Mouse (Mus musculus) C2C12 (cell line): ENCODE measurements around the gene Mynn. TPM values are rescaled to one million over a fixed set of nuclear protein-coding genes. Genes with fewer than 3 reads are reported as not detected.

ENCODE experiments used
- H3K27me3 ChIP-seq: one replicate; pipeline ENCODE4 v1.6.1; 2011; ENCODE audit not compliant: control insufficient read depth, insufficient read depth, insufficient read length
- H3K36me3 ChIP-seq: one replicate; pipeline ENCODE4 v1.6.1; 2011; ENCODE audit not compliant: control insufficient read depth, insufficient read depth
- H3K4me3 ChIP-seq: one replicate; pipeline ENCODE4 v1.5.1; 2011; ENCODE audit warnings: mild to moderate bottlenecking, control low read depth; ENCODE audit not compliant: poor library complexity, insufficient read depth, severe bottlenecking
- H3K79me2 ChIP-seq: one replicate; pipeline ENCODE4 v1.6.1; 2011; ENCODE audit not compliant: control insufficient read depth, insufficient read depth
- H3K79me3 ChIP-seq: one replicate; pipeline ENCODE4 v1.6.1; 2011; ENCODE audit warnings: low read depth, control low read depth
- H3ac ChIP-seq: one replicate; pipeline ENCODE3; 2011; ENCODE audit warnings: low read depth; ENCODE audit not compliant: control insufficient read depth, insufficient read length
- CEBPB ChIP-seq: IDR thresholded peaks from one replicate; pipeline ENCODE4 v1.6.1; 2011; ENCODE audit warnings: low read depth, mild to moderate bottlenecking, control low read depth, moderate library complexity
- CTCF ChIP-seq: IDR thresholded peaks from one replicate; pipeline ENCODE4 v1.5.1; 2011; ENCODE audit not compliant: control insufficient read depth, insufficient read depth, insufficient read length
- FOSL1 ChIP-seq: IDR thresholded peaks from one replicate; pipeline ENCODE4 v1.8.0; 2011; ENCODE audit warnings: mild to moderate bottlenecking, low read length; ENCODE audit not compliant: poor library complexity, insufficient read depth, severe bottlenecking
- MAX ChIP-seq: IDR thresholded peaks from one replicate; pipeline ENCODE4 v1.6.1; 2011; ENCODE audit warnings: mild to moderate bottlenecking, control low read depth
- MYOD1 ChIP-seq: IDR thresholded peaks from one replicate; pipeline ENCODE4 v1.6.1; 2011; ENCODE audit warnings: low read depth; ENCODE audit not compliant: control insufficient read depth, insufficient read length
- MYOG ChIP-seq: IDR thresholded peaks from one replicate; pipeline ENCODE4 v1.6.1; 2011; ENCODE audit not compliant: control insufficient read depth, insufficient read length; ENCODE audit errors: extremely low read depth
- USF1 ChIP-seq: IDR thresholded peaks from one replicate; pipeline ENCODE4 v1.6.1; 2011; ENCODE audit warnings: low read depth, mild to moderate bottlenecking, control low read depth, moderate library complexity
- polyA plus RNA-seq: library from polyadenylated mRNA; unstranded; fragments of >200 nt; fragmentation: generic; extraction: Trizol; gene quantifications from one replicate; pipeline ENCODE4 v1.2.1, GENCODE M21; 2012; ENCODE audit warnings: missing spikeins

The Mynn gene
- polyA plus RNA-seq, 1 experiment = 3.5 TPM

GRCm38 (mm10) chr3:30599711-30600545 is 1.9 kb upstream of the Mynn start, which contains the start of gene Actrt3:
Gene Actrt3 (minus strand): TSS chr3:30599939.
- peaks cover 24% of the 10 kb centered on the region for H3K79me2 ChIP-seq
- no peak for TF ChIP-seq CEBPB
- no peak for TF ChIP-seq CTCF
- no peak for TF ChIP-seq FOSL1
- no peak for TF ChIP-seq MYOG
- TF ChIP-seq USF1 = no peak
- TF ChIP-seq MAX = no peak
- no peak for TF ChIP-seq MYOD1
- peaks cover 11% of the 10 kb centered on the region for H3K36me3 ChIP-seq
- peak within 1 kb of the TSS; percentile 61 for H3ac ChIP-seq
- H3K79me3 ChIP-seq = peaks cover 12% of the 10 kb centered on the region
- no peaks in the 10 kb centered on the region for H3K27me3 ChIP-seq
- peak within 1 kb of the TSS; percentile 44 for H3K4me3 ChIP-seq

DNA sequence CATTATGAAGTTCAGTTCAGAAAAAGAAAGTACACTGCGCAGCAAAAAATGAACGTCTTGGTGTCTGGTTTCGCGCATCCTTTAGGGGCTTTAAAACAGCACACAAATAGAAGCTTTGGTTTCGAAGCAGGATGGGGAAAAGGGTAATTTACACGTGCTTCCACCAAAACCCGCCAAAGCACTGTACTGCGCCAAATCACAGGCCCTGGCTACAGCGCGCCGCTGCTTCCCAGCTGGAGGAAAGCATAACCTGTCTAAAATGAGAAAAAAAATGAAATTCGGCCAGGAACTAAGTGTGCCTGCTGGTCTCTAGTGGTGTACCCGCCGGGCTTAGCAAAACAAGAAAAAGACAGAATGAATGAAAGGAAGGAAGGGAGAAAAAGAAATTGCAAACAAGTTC is 1.1 kb upstream of the Mynn start:
- H3K36me3 ChIP-seq = peaks cover 17% of the 10 kb centered on the region
- peaks cover 12% of the 10 kb centered on the region for H3K79me3 ChIP-seq
- H3K79me2 ChIP-seq = peaks cover 30% of the 10 kb centered on the region
- H3ac ChIP-seq = peak overlapping the region; percentile 61
- peak; percentile 63 for TF ChIP-seq MAX
- TF ChIP-seq FOSL1 = no peak
- peak overlapping the region; percentile 44 for H3K4me3 ChIP-seq
- H3K27me3 ChIP-seq = no peaks in the 10 kb centered on the region

DNA sequence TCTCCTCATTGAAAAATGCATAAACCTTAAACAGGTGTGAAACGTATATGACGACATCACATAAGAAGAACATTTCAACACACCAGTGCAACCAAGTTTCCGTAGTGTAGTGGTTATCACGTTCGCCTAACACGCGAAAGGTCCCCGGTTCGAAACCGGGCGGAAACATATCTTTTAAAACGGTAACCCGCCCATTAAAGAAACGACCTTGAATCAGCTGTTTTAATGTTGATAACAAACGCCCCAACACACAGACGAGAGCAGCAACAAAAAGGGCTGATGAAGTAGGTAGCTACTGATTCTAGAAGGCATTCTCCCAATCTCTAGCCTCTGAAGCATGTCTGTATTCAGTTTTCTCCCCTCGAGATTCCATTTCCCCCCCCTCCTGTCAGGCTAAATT is 690 bp upstream of the Mynn start:
- H3K79me3 ChIP-seq = peaks cover 12% of the 10 kb centered on the region
- TF ChIP-seq USF1 (no peak), MAX (no peak), MYOG (no peak), CEBPB (no peak), MYOD1 (no peak), FOSL1 (no peak), CTCF (no peak)

DNA sequence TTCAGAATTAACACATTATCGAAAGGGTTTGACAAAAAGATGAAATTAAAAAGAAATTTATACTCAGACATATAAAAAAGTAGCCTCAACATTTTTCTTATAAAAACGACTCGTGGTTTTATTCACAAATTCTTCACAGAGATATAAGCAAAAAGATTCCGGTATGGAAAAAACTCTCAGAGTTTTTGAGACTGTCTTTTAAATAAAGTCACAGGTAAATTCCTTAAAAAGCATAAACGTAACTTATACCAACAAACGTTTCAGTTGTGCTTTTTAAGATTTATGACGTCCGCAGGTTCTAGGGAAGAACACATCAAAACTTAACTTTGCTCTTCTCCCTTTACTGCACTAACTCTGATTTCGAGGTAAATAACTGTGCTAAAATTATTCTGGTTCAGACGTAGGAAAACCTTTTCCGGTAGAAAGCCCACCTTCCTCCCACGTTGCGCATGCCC is 228 bp upstream of the Mynn start:
- no peak for TF ChIP-seq FOSL1
- no peak for TF ChIP-seq MYOG
- no peak for TF ChIP-seq CTCF
- no peak for TF ChIP-seq MAX
- TF ChIP-seq CEBPB = no peak
- TF ChIP-seq MYOD1 = no peak
- TF ChIP-seq USF1 = no peak
- H3K79me2 ChIP-seq = peaks cover 30% of the 10 kb centered on the region
- peaks cover 26% of the 10 kb centered on the region for H3K36me3 ChIP-seq
- H3K79me3 ChIP-seq = peaks cover 12% of the 10 kb centered on the region
- no peak overlapping the region for H3ac ChIP-seq
- H3K27me3 ChIP-seq = no peaks in the 10 kb centered on the region
- peak overlapping the region; percentile 65 for H3K4me3 ChIP-seq

More for the DNA sequence above, 690 bp upstream of the Mynn start:
- H3K27me3 ChIP-seq = no peaks in the 10 kb centered on the region
- no peak overlapping the region for H3ac ChIP-seq
- H3K4me3 ChIP-seq = peak overlapping the region; percentile 65
- H3K36me3 ChIP-seq = peaks cover 21% of the 10 kb centered on the region
- H3K79me2 ChIP-seq = peaks cover 30% of the 10 kb centered on the region

DNA sequence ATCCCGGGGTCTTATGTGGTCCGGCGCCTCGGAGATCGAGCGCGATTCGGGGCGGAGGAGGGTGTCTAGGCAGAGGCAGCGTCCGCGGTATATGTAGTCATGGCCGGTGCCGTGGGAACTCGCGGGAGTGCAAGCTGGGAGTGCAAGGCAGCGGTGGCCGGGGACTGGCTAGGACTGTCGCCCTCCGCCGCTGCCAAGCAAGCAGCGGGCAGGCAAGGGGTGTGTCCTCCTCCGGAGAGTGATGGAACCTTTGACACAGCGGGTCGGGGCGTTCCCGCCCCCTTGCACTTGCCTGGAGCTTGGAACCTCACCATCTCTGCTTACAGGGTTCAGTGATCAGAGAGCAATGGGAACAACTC is 854 bp downstream of the Mynn start:
- Histone ChIP-seq H3K4me3 (peak overlapping the region; percentile 65), H3K27me3 (no peaks in the 10 kb centered on the region), H3K79me3 (peaks cover 12% of the 10 kb centered on the region), H3K36me3 (peaks cover 37% of the 10 kb centered on the region), H3ac (peak overlapping the region; percentile 86), H3K79me2 (peaks cover 37% of the 10 kb centered on the region)
- TF ChIP-seq MYOD1 = no peak
- no peak for TF ChIP-seq USF1
- no peak for TF ChIP-seq MAX
- TF ChIP-seq CTCF = no peak
- TF ChIP-seq MYOG = no peak
- no peak for TF ChIP-seq CEBPB
- TF ChIP-seq FOSL1 = no peak

DNA sequence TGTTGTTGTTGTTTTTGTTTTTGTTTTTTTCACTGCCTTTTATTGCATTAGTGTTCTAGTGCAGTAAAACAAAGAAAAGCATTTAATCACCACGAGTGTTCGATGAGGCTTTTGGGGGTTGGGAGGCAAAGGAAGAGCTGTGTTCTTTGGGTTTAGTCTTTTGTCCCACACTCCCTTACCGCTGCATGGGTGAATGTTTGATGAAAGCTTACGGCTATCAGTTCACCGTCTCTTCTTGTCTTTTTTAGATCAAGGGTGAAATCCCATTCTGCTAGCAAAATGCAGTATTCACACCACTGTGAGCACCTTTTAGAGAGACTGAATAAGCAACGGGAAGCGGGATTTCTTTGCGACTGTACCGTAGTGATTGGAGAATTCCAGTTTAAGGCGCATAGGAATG is 1.4 kb downstream of the Mynn start:
- Histone ChIP-seq H3K4me3 (peak overlapping the region; percentile 65), H3K79me3 (peaks cover 14% of the 10 kb centered on the region), H3K27me3 (no peaks in the 10 kb centered on the region), H3ac (no peak overlapping the region), H3K79me2 (peaks cover 42% of the 10 kb centered on the region), H3K36me3 (peaks cover 42% of the 10 kb centered on the region)
- TF ChIP-seq USF1 = no peak
- TF ChIP-seq CTCF = no peak
- TF ChIP-seq MAX = no peak
- no peak for TF ChIP-seq MYOD1
- no peak for TF ChIP-seq CEBPB
- no peak for TF ChIP-seq FOSL1
- TF ChIP-seq MYOG = no peak
